Mouse (Mus musculus) C2C12 (cell line): ENCODE data around the gene Tbc1d13.

ENCODE experiments used
- CTCF ChIP-seq: IDR thresholded peaks from one replicate; pipeline ENCODE4 v1.5.1; 2011; ENCODE audit not compliant: control insufficient read depth, insufficient read depth, insufficient read length
- FOSL1 ChIP-seq: IDR thresholded peaks from one replicate; pipeline ENCODE4 v1.8.0; 2011; ENCODE audit warnings: mild to moderate bottlenecking, low read length; ENCODE audit not compliant: poor library complexity, insufficient read depth, severe bottlenecking
- MYOD1 ChIP-seq: IDR thresholded peaks from one replicate; pipeline ENCODE4 v1.6.1; 2011; ENCODE audit warnings: low read depth; ENCODE audit not compliant: control insufficient read depth, insufficient read length
- USF1 ChIP-seq: IDR thresholded peaks from one replicate; pipeline ENCODE4 v1.6.1; 2011; ENCODE audit warnings: low read depth, mild to moderate bottlenecking, control low read depth, moderate library complexity

DNA sequence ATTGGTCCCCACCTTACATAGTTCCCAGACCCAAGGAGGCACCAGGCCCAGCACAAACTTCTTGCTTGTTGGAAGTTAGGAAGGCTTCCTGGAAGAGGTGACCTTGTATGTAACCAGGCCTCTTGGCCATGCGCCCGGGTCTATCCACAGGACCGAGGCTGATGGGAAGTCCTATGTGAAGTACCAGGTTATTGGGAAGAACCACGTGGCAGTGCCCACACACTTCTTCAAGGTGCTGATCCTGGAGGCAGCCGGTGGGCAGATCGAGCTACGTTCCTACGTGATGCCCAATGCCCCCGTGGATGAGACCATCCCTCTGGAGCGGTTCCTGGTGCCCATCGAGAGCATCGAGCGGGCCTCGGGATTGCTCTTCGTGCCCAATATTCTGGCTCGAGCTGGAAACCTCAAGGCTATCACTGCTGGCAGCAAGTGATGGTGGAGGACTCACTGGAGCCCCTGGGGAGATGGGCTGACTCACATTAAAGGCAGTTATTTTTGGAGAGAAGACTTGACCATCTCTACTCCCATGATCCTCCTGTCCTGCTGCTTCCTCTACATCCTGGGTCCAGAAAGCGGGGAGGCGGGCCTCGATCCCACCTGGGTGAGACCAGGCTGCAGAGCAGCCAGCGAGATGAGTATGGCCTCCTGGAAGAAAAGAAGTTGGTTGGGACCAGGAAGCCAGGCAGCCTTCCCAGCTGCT, 40.1 kb downstream of the Tbc1d13 start:
- TF ChIP-seq CTCF (no peak), FOSL1 (no peak), USF1 (no peak), MYOD1 (no peak)
